Mouse (Mus musculus) small intestine, adult 2 months (tissue): ENCODE measurements around the gene Gm16368. TPM values are rescaled to one million over a fixed set of nuclear protein-coding genes. Genes with fewer than 3 reads are reported as not detected.
"Not testable (repeated sequence)": the region's sequence is repeated elsewhere in the genome, so short reads cannot be mapped to it uniquely, and the experiment has no call there.

Experiments used
- H3K27ac ChIP-seq: fragments of 200-500 bp; 2 replicates; pipeline ENCODE4 v1.5.1; 2012; ENCODE audit warnings: low read depth, low read length, control low read depth, inconsistent platforms; ENCODE audit not compliant: insufficient read depth
- H3K27me3 ChIP-seq: fragments of 200-500 bp; 2 replicates; pipeline ENCODE4 v1.6.1; 2012; ENCODE audit warnings: mild to moderate bottlenecking, moderate library complexity, low read length, inconsistent platforms; ENCODE audit not compliant: control insufficient read depth, insufficient read depth
- H3K36me3 ChIP-seq: fragments of 200-500 bp; 2 replicates; pipeline ENCODE4 v1.6.1; 2012; ENCODE audit warnings: mild to moderate bottlenecking, low read length, control low read depth, inconsistent platforms; ENCODE audit not compliant: control insufficient read depth, insufficient read depth
- H3K4me1 ChIP-seq: fragments of 200-500 bp; 2 replicates; pipeline ENCODE4 v1.6.1; 2012; ENCODE audit warnings: low read length, inconsistent platforms, mixed read lengths; ENCODE audit not compliant: control insufficient read depth, insufficient read depth, insufficient read length
- H3K4me3 ChIP-seq: fragments of 200-500 bp; 2 replicates; pipeline ENCODE4 v1.5.1; 2012; ENCODE audit warnings: low read depth, mild to moderate bottlenecking, control low read depth, inconsistent platforms, low read length, moderate library complexity
- WGBS: fragments of 180-500 bp; shearing (Covaris S2); methylation state at CpG from one replicate; pipeline ENCODE4 v1.1.7; 2018; 5-methylcytosine and 5-hydroxymethylcytosine counted together
- polyA plus RNA-seq: library from polyadenylated mRNA; depleted of rRNA; stranded (reverse); fragments of >200 nt; gene quantifications from 2 replicates; pipeline ENCODE4 v1.2.3, GENCODE M21; 2012; rRNA removed

Gm16368 gene
- not detected in 2 replicates for polyA plus RNA-seq

DNA sequence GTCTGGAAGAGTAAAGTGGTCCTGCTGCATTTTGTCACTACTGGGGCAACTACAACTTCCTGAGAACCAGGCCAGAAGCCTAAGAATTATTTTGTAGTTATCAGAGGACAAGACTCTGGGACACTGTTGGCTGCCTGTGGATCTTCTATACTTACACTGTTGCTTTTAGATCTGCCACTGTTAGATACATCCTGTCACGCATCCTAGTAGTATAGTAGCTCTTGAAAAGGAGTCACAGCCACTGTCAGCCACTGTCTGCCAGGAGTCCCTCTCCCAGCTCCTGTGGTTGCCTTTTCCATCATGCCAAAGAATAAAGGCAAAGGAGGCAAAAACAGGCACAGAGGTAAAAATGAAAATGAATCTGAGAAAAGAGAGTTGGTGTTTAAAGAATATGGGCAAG lies at the start of gene Gm16368:
Gm16368 (plus strand) TSS at position 301 of the 400 bp plus-strand sequence.
- not testable (repeated sequence) for H3K4me3 ChIP-seq, H3K27me3 ChIP-seq, H3K4me1 ChIP-seq, H3K36me3 ChIP-seq, H3K27ac ChIP-seq
- 66% methylated on average over 1 of the region's 1 CpGs for WGBS

GRCm38 (mm10) chr12:88039062-88039461 lies 44.4 kb upstream of the Gm16368 start:
- not testable (repeated sequence) for H3K36me3 ChIP-seq, H3K27ac ChIP-seq, H3K27me3 ChIP-seq, H3K4me1 ChIP-seq, H3K4me3 ChIP-seq

DNA sequence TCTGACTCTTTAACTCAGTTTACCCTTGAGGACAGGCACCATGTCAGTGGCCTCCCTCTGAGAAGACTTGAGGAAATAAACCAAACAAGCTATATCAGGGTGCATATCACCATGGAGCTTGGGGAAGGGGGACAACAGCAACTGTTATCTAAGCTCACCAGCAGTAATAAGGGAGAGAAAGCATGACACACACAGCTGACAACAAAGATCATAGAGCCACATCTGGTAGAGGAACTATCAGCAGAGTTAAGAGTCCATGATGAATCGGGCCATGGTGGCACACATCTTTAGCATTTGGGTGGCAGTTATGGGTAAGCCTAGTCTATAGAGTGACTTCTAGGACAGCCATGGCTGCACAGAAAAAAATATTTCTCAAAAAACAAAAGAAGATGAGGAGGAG lies 43.8 kb upstream of the Gm16368 start:
- WGBS, result 90% methylated on average over 1 of the region's 1 CpGs
- H3K36me3 ChIP-seq, H3K4me1 ChIP-seq, H3K27me3 ChIP-seq, H3K4me3 ChIP-seq, H3K27ac ChIP-seq: not testable (repeated sequence)

GRCm38 (mm10) chr12:88045226-88045625 lies 38.3 kb upstream of the Gm16368 start:
- not testable (repeated sequence) for H3K4me3 ChIP-seq, H3K27ac ChIP-seq, H3K27me3 ChIP-seq, H3K4me1 ChIP-seq, H3K36me3 ChIP-seq
- WGBS, result 55% methylated on average over 1 of the region's 1 CpGs

Other genes starting within 250 kb of the Gm16368 start
- gene Gm2001, start 241.4 kb upstream of the Gm16368 start, polyA plus RNA-seq, result not detected in 2 replicates
- gene Gm2016, start 209.6 kb upstream of the Gm16368 start, polyA plus RNA-seq, result not detected in 2 replicates
- gene Gm2022, start 188.3 kb upstream of the Gm16368 start, polyA plus RNA-seq, result not detected in 2 replicates
- not detected in 2 replicates for gene Gm2035, start 163.8 kb upstream of the Gm16368 start, polyA plus RNA-seq
- not detected in 2 replicates for gene Gm2042, start 129.6 kb upstream of the Gm16368 start, polyA plus RNA-seq
- not detected in 2 replicates for gene Gm2075, start 71.8 kb upstream of the Gm16368 start, polyA plus RNA-seq
- not detected in 2 replicates for gene Gm6803, start 64.9 kb upstream of the Gm16368 start, polyA plus RNA-seq
- not detected in 2 replicates for gene Gm2056, start 56.7 kb upstream of the Gm16368 start, polyA plus RNA-seq
- gene Gm10436, start 98.4 kb downstream of the Gm16368 start, polyA plus RNA-seq, result not detected in 2 replicates
- not detected in 2 replicates for gene Gm8332, start 166.4 kb downstream of the Gm16368 start, polyA plus RNA-seq
- not detected in 2 replicates for gene Gm5662, start 190.8 kb downstream of the Gm16368 start, polyA plus RNA-seq
- gene Gm5039, start 240.3 kb downstream of the Gm16368 start, polyA plus RNA-seq, result not detected in 2 replicates